Mouse (Mus musculus): Measurements from ENCODE around the gene Tex45.

DNA sequence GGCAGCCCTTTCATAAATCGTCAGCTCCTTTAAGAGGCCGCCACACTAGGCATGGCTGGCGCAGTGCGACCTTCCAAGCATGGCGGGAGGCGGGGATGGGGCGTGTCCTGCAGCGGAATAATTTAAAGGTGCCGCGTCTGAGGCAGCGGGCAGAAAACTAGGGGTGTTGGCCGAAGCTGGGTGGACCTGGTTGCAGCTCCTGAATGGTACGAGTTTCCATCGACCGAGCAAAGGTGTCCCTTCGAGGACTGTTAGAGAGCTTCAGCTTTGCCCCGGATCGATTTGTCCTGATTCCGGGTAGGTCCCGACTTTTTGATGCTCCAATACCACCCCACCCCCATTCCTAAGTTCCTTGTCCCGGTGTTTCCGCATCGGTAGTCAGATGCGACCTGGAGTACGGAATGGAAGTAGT is 44.6 kb downstream of the Tex45 start, which contains the start of gene Pnpla6:
- TF ChIP-seq CTCF (IDR thresholded peaks at IDR 0.05; ENCODE audit: borderline replicate concordance, extremely low read depth, insufficient read depth, insufficient read length) (no peak), POLR2A (IDR thresholded peaks at IDR 0.05; ENCODE audit: borderline replicate concordance, extremely low read depth, insufficient read depth, insufficient read length, poor library complexity, severe bottlenecking) (peak; percentile 47; the same call in 1 of the 2 replicates)

Measured in brain, embryonic 14.5 days (tissue).